Mouse (Mus musculus): ENCODE results near the gene Slc1a4.

The Slc1a4 gene

GRCm38 (mm10) chr11:20332561-20333514 is at the start of gene Slc1a4:
Gene Slc1a4 (minus strand): TSS chr11:20332713.
- peak; percentile 95 for DNase-seq

GRCm38 (mm10) chr11:20380106-20380505 is 47.6 kb upstream of the Slc1a4 start:
- no peak for DNase-seq

- no peak for DNase-seq
Measured at GRCm38 (mm10) chr11:20376642-20377041, 44.1 kb upstream of the Slc1a4 start.

GRCm38 (mm10) chr11:20372616-20373211 is 40.2 kb upstream of the Slc1a4 start:
- no peak for DNase-seq

- DNase-seq = no peak
Measured at GRCm38 (mm10) chr11:20370486-20370885, 38.0 kb upstream of the Slc1a4 start.

GRCm38 (mm10) chr11:20366456-20366855 is 33.9 kb upstream of the Slc1a4 start:
- DNase-seq = no peak

GRCm38 (mm10) chr11:20361354-20361753 is 28.8 kb upstream of the Slc1a4 start:
- no peak for DNase-seq

GRCm38 (mm10) chr11:20357684-20358447 is 25.4 kb upstream of the Slc1a4 start:
- DNase-seq = peak; percentile 14

GRCm38 (mm10) chr11:20348466-20348865 is 16.0 kb upstream of the Slc1a4 start:
- DNase-seq = no peak

- DNase-seq = peak; percentile 72
Measured at GRCm38 (mm10) chr11:20347548-20347947, 15.0 kb upstream of the Slc1a4 start.

GRCm38 (mm10) chr11:20346369-20346768 is 13.9 kb upstream of the Slc1a4 start:
- DNase-seq = no peak

GRCm38 (mm10) chr11:20343952-20344351 is 11.4 kb upstream of the Slc1a4 start:
- no peak for DNase-seq

- no peak for DNase-seq
Measured at GRCm38 (mm10) chr11:20341598-20341997, 9.1 kb upstream of the Slc1a4 start.

- no peak for DNase-seq
Measured at GRCm38 (mm10) chr11:20338703-20339102, 6.2 kb upstream of the Slc1a4 start.

- DNase-seq = no peak
Measured at GRCm38 (mm10) chr11:20334301-20334700, 1.8 kb upstream of the Slc1a4 start.

- DNase-seq = peak; percentile 33
Measured at GRCm38 (mm10) chr11:20331690-20332537, 599 bp downstream of the Slc1a4 start.

GRCm38 (mm10) chr11:20331027-20331689 is 1.4 kb downstream of the Slc1a4 start:
- no peak for DNase-seq

- DNase-seq = no peak
Measured at GRCm38 (mm10) chr11:20329711-20330110, 2.8 kb downstream of the Slc1a4 start.

GRCm38 (mm10) chr11:20328771-20329170 is 3.7 kb downstream of the Slc1a4 start:
- no peak for DNase-seq

GRCm38 (mm10) chr11:20326328-20326995 is 6.1 kb downstream of the Slc1a4 start:
- DNase-seq = no peak

- no peak for DNase-seq
Measured at GRCm38 (mm10) chr11:20325073-20325694, 7.3 kb downstream of the Slc1a4 start.
